Mouse (Mus musculus): Measurements from ENCODE around the gene Stard9. TPM values are rescaled to one million over a fixed set of nuclear protein-coding genes. Genes with fewer than 3 reads are reported as not detected.

Stard9 gene
- polyA plus RNA-seq, 1 experiment from 2014 or later, result 15.4 TPM

DNA sequence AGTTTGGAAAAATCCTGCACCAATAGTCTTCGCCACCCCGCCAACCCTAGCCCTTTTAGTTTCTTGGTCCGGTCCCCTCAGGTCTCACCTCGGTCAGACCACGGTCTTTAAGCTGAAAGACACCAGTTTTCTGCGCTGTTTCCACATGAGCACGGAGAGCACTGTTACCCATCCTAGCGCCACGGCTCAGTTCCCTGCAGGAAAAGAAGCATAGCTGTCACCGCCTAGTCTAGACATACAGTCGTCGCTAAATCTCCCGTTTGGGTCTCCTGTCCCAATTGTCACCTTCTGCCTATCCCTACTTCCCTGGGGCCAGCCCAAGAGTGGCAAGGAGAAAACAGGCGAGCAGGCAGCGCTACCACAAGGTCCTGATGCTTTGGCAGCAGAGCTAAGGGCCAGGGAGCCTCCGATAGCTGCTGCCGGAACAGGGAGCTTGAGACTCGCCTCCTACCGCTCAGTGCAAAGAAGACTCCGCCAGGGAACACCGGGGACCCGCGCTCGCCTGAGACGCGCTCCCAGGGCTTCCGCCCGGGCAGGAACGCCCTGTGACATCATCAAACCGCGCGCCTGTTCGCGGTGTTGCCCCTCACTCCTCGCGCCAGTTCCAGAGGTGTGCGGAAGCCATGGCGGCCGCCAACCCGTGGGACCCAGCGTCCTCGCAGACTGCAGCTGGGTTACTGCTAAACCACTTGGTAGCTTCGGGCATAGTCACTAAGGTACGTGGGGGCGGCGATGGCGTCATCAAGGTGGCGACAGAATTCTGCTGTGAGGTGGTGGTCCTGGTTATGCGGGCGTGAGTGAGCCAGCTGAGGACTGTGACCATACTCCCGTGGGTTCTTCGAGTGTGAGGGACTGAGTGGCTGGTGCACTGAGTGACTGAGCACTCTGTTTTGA lies 19.8 kb upstream of the Stard9 start, which contains the start of the genes Haus2 and Lrrc57:
TSS of gene Haus2 (plus strand) at position 554 of the 894 bp plus-strand sequence.
TSS of gene Lrrc57 (minus strand) at position 691 of the 894 bp plus-strand sequence.
- Histone ChIP-seq H3K4me3 (ENCODE audit: low read depth, low read length) (peak within 1 kb of the TSS; percentile 79), H3K9me3 (ENCODE audit: low read length) (no peaks in the 10 kb centered on the region), H3K4me2 (replicated peaks; ENCODE audit: low read depth, low read length) (peak within 1 kb of the TSS; percentile 58), H3K4me1 (ENCODE audit: insufficient read depth, low read depth, low read length) (peaks cover 3% of the 10 kb centered on the region; the same call in 1 of the 2 replicates), H3K9ac (replicated peaks; ENCODE audit: low read depth) (peak within 1 kb of the TSS; percentile 65), H3K27ac (ENCODE audit: low read length) (peak within 1 kb of the TSS; percentile 93), H3K36me3 (ENCODE audit: insufficient read depth, low read length) (peaks cover 9% of the 10 kb centered on the region; the same call in 1 of the 2 replicates), H3K27me3 (replicated peaks; ENCODE audit: insufficient read depth, low read length) (no peaks in the 10 kb centered on the region)
- DNase-seq (ENCODE audit: low spot score), result peak; percentile 96
- WGBS, result 1% methylated on average over 52 of the region's 52 CpGs
- TF ChIP-seq CTCF (IDR thresholded peaks at IDR 0.05) (peak; percentile 45), EP300 (IDR thresholded peaks at IDR 0.05) (no peak)
- peak; percentile 98 for ATAC-seq

DNA sequence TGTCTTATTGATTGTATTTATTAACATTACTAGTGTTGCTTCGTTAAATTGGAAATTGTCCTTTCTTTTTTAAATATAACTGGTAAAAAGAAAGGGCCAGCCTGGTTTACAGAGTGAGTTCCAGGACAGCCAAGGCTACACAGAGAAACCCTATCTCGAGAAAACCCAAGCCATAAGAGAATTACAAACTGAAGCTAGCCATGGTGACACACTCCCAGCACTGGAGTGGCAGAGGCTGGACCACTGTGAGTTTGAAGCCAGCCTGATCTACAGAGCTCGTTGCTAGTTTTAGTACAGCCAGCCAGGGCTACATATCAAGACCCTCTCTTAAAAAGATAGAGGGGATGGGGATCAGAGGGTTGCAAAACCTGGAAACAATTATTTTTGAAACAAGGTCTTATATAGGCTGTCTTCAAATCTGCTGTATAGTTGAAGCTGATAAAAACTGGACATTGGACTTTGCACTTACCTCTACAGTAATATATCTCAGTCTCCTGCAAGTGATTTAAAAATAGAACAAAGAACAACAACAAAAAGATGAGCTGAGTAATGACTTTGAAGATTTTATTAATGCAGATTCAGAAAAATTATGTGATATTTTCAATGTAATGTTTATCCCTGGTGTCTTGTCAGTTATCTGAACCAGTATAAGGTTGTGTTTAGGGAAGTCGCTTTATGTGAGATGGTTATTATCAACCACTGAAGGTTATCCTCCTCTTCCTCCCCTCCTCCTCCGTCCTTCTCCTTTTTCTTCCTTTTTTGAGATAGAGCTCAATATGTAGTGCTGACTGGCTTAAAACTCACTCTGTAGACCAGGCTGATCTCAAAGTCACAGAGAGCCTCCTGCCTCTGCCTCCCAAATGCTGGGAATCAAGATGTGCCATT lies 12.4 kb upstream of the Stard9 start:
- DNase-seq (ENCODE audit: low spot score), result no peak
- Histone ChIP-seq H3K9ac (replicated peaks; ENCODE audit: low read depth) (no peak overlapping the region), H3K36me3 (ENCODE audit: insufficient read depth, low read length) (peaks cover 20% of the 10 kb centered on the region; the same call in 1 of the 2 replicates), H3K27me3 (replicated peaks; ENCODE audit: insufficient read depth, low read length) (no peaks in the 10 kb centered on the region), H3K4me3 (ENCODE audit: low read depth, low read length) (no peak overlapping the region), H3K9me3 (ENCODE audit: low read length) (no peaks in the 10 kb centered on the region), H3K27ac (ENCODE audit: low read length) (no peak overlapping the region), H3K4me1 (ENCODE audit: insufficient read depth, low read depth, low read length) (no peaks in the 10 kb centered on the region), H3K4me2 (replicated peaks; ENCODE audit: low read depth, low read length) (no peak overlapping the region)
- 91% methylated on average over 5 of the region's 5 CpGs for WGBS
- TF ChIP-seq EP300 (IDR thresholded peaks at IDR 0.05) (no peak), CTCF (IDR thresholded peaks at IDR 0.05) (no peak)
- ATAC-seq, result no peak

DNA sequence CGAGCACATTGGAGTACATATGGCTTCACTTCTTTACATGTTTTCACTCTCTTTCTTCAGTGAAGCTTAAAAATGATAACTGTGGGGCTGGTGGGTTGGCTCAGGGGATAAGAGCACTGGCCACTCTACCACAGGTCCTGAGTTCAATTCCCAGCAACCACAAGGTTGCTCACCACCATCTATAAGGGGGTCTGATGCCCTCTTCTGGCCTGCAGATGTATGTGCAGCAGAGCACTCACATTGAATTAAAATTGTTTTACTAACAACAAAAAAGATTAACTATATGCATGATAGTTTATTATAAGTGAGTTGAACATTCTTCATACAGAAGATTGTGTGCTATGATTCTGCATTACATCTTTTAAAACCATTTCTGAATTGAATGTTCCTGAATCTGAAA lies 9.4 kb upstream of the Stard9 start:
- no peaks in the 10 kb centered on the region for H3K27me3 ChIP-seq (replicated peaks; ENCODE audit: insufficient read depth, low read length)
- H3K36me3 ChIP-seq (ENCODE audit: insufficient read depth, low read length), result peaks cover 16% of the 10 kb centered on the region; the same call in 1 of the 2 replicates
- TF ChIP-seq EP300 (IDR thresholded peaks at IDR 0.05) (no peak), CTCF (IDR thresholded peaks at IDR 0.05) (peak; percentile 52)
- H3K9me3 ChIP-seq (ENCODE audit: low read length), result no peaks in the 10 kb centered on the region
- DNase-seq (ENCODE audit: low spot score), result no peak
- no peak overlapping the region for H3K9ac ChIP-seq (replicated peaks; ENCODE audit: low read depth)
- no peak for ATAC-seq
- H3K4me2 ChIP-seq (replicated peaks; ENCODE audit: low read depth, low read length), result no peak overlapping the region
- no peaks in the 10 kb centered on the region for H3K4me1 ChIP-seq (ENCODE audit: insufficient read depth, low read depth, low read length)
- 100% methylated on average over 1 of the region's 1 CpGs for WGBS
- H3K4me3 ChIP-seq (ENCODE audit: low read depth, low read length), result no peak overlapping the region
- no peak overlapping the region for H3K27ac ChIP-seq (ENCODE audit: low read length)

DNA sequence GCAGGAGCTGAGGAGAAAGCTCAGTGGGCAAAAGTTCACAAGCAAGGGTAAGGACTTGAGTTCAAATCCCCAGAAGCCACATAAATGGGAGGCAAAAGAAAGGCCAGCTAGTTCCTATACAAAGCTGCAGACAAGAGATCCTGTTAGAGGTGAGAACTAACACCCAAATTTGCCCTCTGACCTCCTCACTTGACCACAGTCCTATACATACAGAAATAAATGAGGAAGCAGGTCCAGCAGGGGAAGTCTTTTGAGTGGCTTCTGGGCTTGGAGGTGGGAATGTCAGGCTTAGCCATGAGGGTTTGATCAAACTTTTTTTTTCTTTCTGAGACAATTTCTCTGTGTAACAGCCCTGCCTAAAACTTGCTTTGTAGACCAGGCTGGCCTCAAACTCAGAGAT lies 6.0 kb upstream of the Stard9 start:
- no peak overlapping the region for H3K9ac ChIP-seq (replicated peaks; ENCODE audit: low read depth)
- H3K27me3 ChIP-seq (replicated peaks; ENCODE audit: insufficient read depth, low read length), result no peaks in the 10 kb centered on the region
- no peaks in the 10 kb centered on the region for H3K9me3 ChIP-seq (ENCODE audit: low read length)
- no peak for TF ChIP-seq EP300 (IDR thresholded peaks at IDR 0.05)
- no peak for TF ChIP-seq CTCF (IDR thresholded peaks at IDR 0.05)
- no peaks in the 10 kb centered on the region for H3K4me1 ChIP-seq (ENCODE audit: insufficient read depth, low read depth, low read length)
- H3K27ac ChIP-seq (ENCODE audit: low read length), result no peak overlapping the region
- no peak overlapping the region for H3K4me2 ChIP-seq (replicated peaks; ENCODE audit: low read depth, low read length)
- no peak for ATAC-seq
- H3K36me3 ChIP-seq (ENCODE audit: insufficient read depth, low read length), result peaks cover 10% of the 10 kb centered on the region; the same call in 1 of the 2 replicates
- DNase-seq (ENCODE audit: low spot score), result no peak
- H3K4me3 ChIP-seq (ENCODE audit: low read depth, low read length), result no peak overlapping the region

DNA sequence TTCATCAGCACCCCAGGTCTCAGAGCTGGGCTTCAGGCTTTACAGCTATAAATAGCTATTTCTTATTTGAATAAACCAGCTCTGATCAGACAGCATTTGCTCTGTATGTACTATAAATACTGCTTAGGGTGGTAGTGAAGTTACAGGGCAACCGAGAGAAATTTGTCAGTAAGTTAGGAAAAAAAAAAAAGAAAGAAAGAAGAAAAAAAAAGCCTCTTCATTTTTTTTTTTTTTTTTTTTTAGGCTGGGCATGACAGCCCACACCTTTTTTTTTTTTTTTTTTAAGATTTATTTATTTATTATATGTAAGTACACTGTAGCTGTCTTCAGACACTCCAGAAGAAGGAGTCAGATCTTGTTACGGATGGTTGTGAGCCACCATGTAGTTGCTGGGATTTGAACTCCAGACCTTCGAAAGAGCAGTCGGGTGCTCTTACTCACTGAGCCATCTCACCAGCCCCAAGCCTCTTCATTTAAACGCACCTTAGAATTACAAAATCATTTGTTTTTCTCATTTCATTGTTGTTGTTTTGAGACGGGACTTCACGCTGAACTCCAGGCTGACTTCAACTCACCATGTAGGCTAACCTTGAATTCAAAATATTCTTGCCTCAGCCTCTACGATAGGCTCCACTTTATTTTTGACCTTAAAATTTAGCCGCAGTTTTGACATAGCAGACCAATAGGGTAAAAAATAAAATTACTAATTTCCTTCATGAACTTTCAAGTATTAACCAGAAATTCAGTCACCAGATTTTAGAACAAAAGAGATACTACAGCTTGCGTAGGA lies 650 bp upstream of the Stard9 start:
- no peaks in the 10 kb centered on the region for H3K36me3 ChIP-seq (ENCODE audit: insufficient read depth, low read length)
- ATAC-seq (no peak), DNase-seq (ENCODE audit: low spot score) (peak; percentile 30)
- H3K9ac ChIP-seq (replicated peaks; ENCODE audit: low read depth), result no peak overlapping the region
- H3K27ac ChIP-seq (ENCODE audit: low read length), result no peak overlapping the region
- WGBS, result 25% methylated on average over 10 of the region's 10 CpGs
- no peaks in the 10 kb centered on the region for H3K27me3 ChIP-seq (replicated peaks; ENCODE audit: insufficient read depth, low read length)
- H3K9me3 ChIP-seq (ENCODE audit: low read length), result no peaks in the 10 kb centered on the region
- TF ChIP-seq CTCF (IDR thresholded peaks at IDR 0.05) (no peak), EP300 (IDR thresholded peaks at IDR 0.05) (no peak)
- H3K4me3 ChIP-seq (ENCODE audit: low read depth, low read length), result peak overlapping the region; percentile 45
- peaks cover 5% of the 10 kb centered on the region; the same call in 1 of the 2 replicates for H3K4me1 ChIP-seq (ENCODE audit: insufficient read depth, low read depth, low read length)
- peak overlapping the region; percentile 55 for H3K4me2 ChIP-seq (replicated peaks; ENCODE audit: low read depth, low read length)
